13 mouse cellular contexts compared by ENCODE assay signal in the genomic region with DNA sequence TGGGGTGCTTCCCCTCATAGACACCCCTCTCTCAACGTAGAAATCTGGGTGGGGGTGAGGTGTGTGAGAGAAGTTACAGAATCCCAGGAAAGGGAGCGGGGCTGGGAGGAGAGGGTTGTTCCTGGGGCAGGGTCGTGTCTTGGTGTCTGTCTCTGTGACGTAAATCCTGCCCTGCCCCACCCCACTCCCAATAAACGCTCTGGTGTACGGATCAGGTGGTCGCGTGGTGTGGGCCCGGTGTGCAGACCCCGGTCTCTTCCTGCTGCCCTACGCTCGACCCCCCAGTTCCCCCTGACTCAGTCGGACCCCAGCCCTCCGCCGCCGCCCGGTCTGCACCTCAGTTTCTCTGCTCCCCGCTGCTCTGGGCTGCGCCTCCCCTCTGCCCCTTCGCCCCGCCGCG. TPM values are rescaled to one million over a fixed set of nuclear protein-coding genes. Genes with fewer than 3 reads are reported as not detected.
DNase-seq lines count a peak whose midpoint lies in the region; ATAC-seq lines count a peak whose summit lies in the region.
"Had no signal": no experiment of that assay in that cellular context is flagged by ENCODE, and none has a peak within 500 bp of the region (broad histone marks: within the 10 kb centered on the region; RNA-seq: fewer than 3 reads in every experiment).

No protein-coding gene starts in this region.

- WGBS in heart, embryonic 16.5 days: 3% methylated on average over 23 of the region's 23 CpGs
- WGBS in embryonic facial prominence, embryonic 10.5 days: 2% methylated on average over 23 of the region's 23 CpGs
- under 1% methylated on average over 23 of the region's 23 CpGs for WGBS in forebrain, embryonic 16.5 days
- WGBS in midbrain, embryonic 12.5 days: 2% methylated on average over 23 of the region's 23 CpGs

- H3K9ac ChIP-seq in heart, embryonic 16.5 days (ENCODE audit: low read length): no peak overlapping the region; the same call in 1 of the 2 replicates
- no peak overlapping the region for H3K9ac ChIP-seq in forebrain, embryonic 16.5 days (replicated peaks; ENCODE audit: low read depth, low read length)
- H3K9ac ChIP-seq in midbrain, embryonic 12.5 days (replicated peaks): no peak overlapping the region

- H3K27ac ChIP-seq in heart, embryonic 16.5 days (ENCODE audit: low read length): no peak overlapping the region
- no peak overlapping the region for H3K27ac ChIP-seq in embryonic facial prominence, embryonic 10.5 days (replicated peaks)
- H3K27ac ChIP-seq in forebrain, embryonic 16.5 days (ENCODE audit: low read length): no peak overlapping the region
- H3K27ac ChIP-seq in midbrain, embryonic 12.5 days (replicated peaks): no peak overlapping the region

- intact Hi-C loops in left cerebral cortex, postnatal 4 days (cut with DNase I): no loop called here

- H3K36me3 ChIP-seq in heart, embryonic 16.5 days (ENCODE audit: control insufficient read depth, insufficient read depth): no peaks in the 10 kb centered on the region
- no peaks in the 10 kb centered on the region for H3K36me3 ChIP-seq in embryonic facial prominence, embryonic 10.5 days (replicated peaks)
- H3K36me3 ChIP-seq in forebrain, embryonic 16.5 days (ENCODE audit: control insufficient read depth, insufficient read depth): 0 out of 2 replicates have a peak, but pooled peaks cover 2% of the 10 kb centered on the region
- no peaks in the 10 kb centered on the region for H3K36me3 ChIP-seq in midbrain, embryonic 12.5 days

- peaks cover 6% of the 10 kb centered on the region for H3K4me1 ChIP-seq in heart, embryonic 16.5 days (ENCODE audit: control insufficient read depth, insufficient read depth, low read length)
- H3K4me1 ChIP-seq in embryonic facial prominence, embryonic 10.5 days: peaks cover 25% of the 10 kb centered on the region
- peaks cover 9% of the 10 kb centered on the region for H3K4me1 ChIP-seq in forebrain, embryonic 16.5 days (replicated peaks; ENCODE audit: control insufficient read depth, insufficient read depth, low read length)
- peaks cover 16% of the 10 kb centered on the region for H3K4me1 ChIP-seq in midbrain, embryonic 12.5 days

- peaks cover 78% of the 10 kb centered on the region for H3K27me3 ChIP-seq in heart, embryonic 16.5 days (ENCODE audit: control insufficient read depth, insufficient read depth, low read length)
- H3K27me3 ChIP-seq in embryonic facial prominence, embryonic 10.5 days (replicated peaks; ENCODE audit: low read depth, poor library complexity, severe bottlenecking): peaks cover 99% of the 10 kb centered on the region
- peaks cover 71% of the 10 kb centered on the region for H3K27me3 ChIP-seq in forebrain, embryonic 16.5 days (replicated peaks; ENCODE audit: control insufficient read depth, insufficient read depth, low read length)
- peaks cover 96% of the 10 kb centered on the region for H3K27me3 ChIP-seq in midbrain, embryonic 12.5 days

- H3K4me2 ChIP-seq in heart, embryonic 16.5 days (ENCODE audit: low read depth, low read length): peak overlapping the region; percentile 47
- peak overlapping the region; percentile 39 for H3K4me2 ChIP-seq in forebrain, embryonic 16.5 days (ENCODE audit: low read length)
- peak overlapping the region; percentile 29 for H3K4me2 ChIP-seq in midbrain, embryonic 12.5 days (replicated peaks)

- H3K4me3 ChIP-seq in heart, embryonic 16.5 days (ENCODE audit: low read length): peak overlapping the region; percentile 27; the same call in 1 of the 2 replicates
- peak overlapping the region; percentile 37 for H3K4me3 ChIP-seq in embryonic facial prominence, embryonic 10.5 days
- H3K4me3 ChIP-seq in forebrain, embryonic 16.5 days (replicated peaks; ENCODE audit: low read length): no peak overlapping the region
- H3K4me3 ChIP-seq in midbrain, embryonic 12.5 days: peak overlapping the region; percentile 26

- DNase-seq in heart, adult 9 months (ENCODE audit: low spot score in 2 of 2): no peak
- no peak for DNase-seq in embryonic facial prominence, embryonic 10.5 days (ENCODE audit: low spot score)
- no peak for DNase-seq in left cerebral cortex, postnatal 4 days
- DNase-seq in left cerebral cortex, adult 8-10 months (ENCODE audit: low spot score in 2 of 2): no peak
- no peak for DNase-seq in embryo, embryonic 9.5 days (ENCODE audit: extremely low spot score)
- DNase-seq: gastrocnemius, postnatal 25 days had no signal

- no peak for ATAC-seq in heart, embryonic 16.5 days (replicated peaks; ENCODE audit: extremely low read depth, insufficient read depth, low FRiP score)
- 0 out of 2 replicates have a peak, but pooled peaks have one; percentile 10 for ATAC-seq in forebrain, embryonic 16.5 days
- no peak for ATAC-seq in midbrain, embryonic 12.5 days (ENCODE audit: low FRiP score, low read depth)

- H3K9me3 ChIP-seq in heart, embryonic 16.5 days (replicated peaks; ENCODE audit: control insufficient read depth, low read length): peaks cover 12% of the 10 kb centered on the region
- peaks cover 14% of the 10 kb centered on the region for H3K9me3 ChIP-seq in embryonic facial prominence, embryonic 10.5 days
- no peaks in the 10 kb centered on the region for H3K9me3 ChIP-seq in forebrain, embryonic 16.5 days (ENCODE audit: control insufficient read depth, low read length)
- H3K9me3 ChIP-seq in midbrain, embryonic 12.5 days: no peaks in the 10 kb centered on the region

RNA-seq across cellular contexts. Expression of gene Gfy, which starts 3.4 kb away (rescaled TPM):
- polyA plus RNA-seq in heart, embryonic 16.5 days (2015; fragmentation: Nextera tagmentation; extraction: Ambion mirVana): not detected in 2 replicates
- polyA plus RNA-seq in embryonic facial prominence, embryonic 10.5 days (2016; fragmentation: Nextera tagmentation; extraction: Ambion mirVana): 0.10 and 0.29 TPM in 2 replicates
- 0.51 TPM in 1 of 2 replicates, not detected in the other for polyA plus RNA-seq in forebrain, embryonic 16.5 days (2015; fragmentation: Nextera tagmentation; extraction: Ambion mirVana)
- not detected in 2 replicates for polyA plus RNA-seq in midbrain, embryonic 12.5 days (2016; fragmentation: Nextera tagmentation; extraction: Ambion mirVana)
- total RNA-seq in left cerebral cortex, postnatal 4 days (2021): under 1 TPM in 1 of 2 experiments, not detected in 1; 0.38 TPM
- under 1 TPM in 1 of 4 experiments, not detected in 3; 0.34 TPM for total RNA-seq in left cerebral cortex, adult 8-10 months (2022)
- total RNA-seq: adrenal gland, adult 18-20 months; common myeloid progenitor, adult 5-6 weeks; gastrocnemius, postnatal 25 days had no signal
- polyA plus RNA-seq: thymus, postnatal 0 days had no signal

RNA-seq across cellular contexts. Expression of gene Pth2, which starts 4.9 kb away (rescaled TPM):
- 0.42 TPM in 1 of 2 replicates, not detected in the other for polyA plus RNA-seq in heart, embryonic 16.5 days (2015; fragmentation: Nextera tagmentation; extraction: Ambion mirVana)
- not detected in 2 replicates for polyA plus RNA-seq in embryonic facial prominence, embryonic 10.5 days (2016; fragmentation: Nextera tagmentation; extraction: Ambion mirVana)
- polyA plus RNA-seq in forebrain, embryonic 16.5 days (2015; fragmentation: Nextera tagmentation; extraction: Ambion mirVana): 0.63 TPM in 1 of 2 replicates, not detected in the other
- 1.3 and 2.4 TPM in 2 replicates for polyA plus RNA-seq in midbrain, embryonic 12.5 days (2016; fragmentation: Nextera tagmentation; extraction: Ambion mirVana)
- total RNA-seq in left cerebral cortex, postnatal 4 days (2021): not detected
- total RNA-seq in left cerebral cortex, adult 8-10 months (2022): under 1 TPM in 1 of 4 experiments, not detected in 3; 0.80 TPM
- total RNA-seq: adrenal gland, adult 18-20 months; common myeloid progenitor, adult 5-6 weeks; gastrocnemius, postnatal 25 days; left cerebral cortex, postnatal 10 days had no signal
- polyA plus RNA-seq: thymus, postnatal 0 days had no signal

RNA-seq across cellular contexts. Expression of gene Slc17a7, which starts 12.2 kb away (rescaled TPM):
- polyA plus RNA-seq in heart, embryonic 16.5 days (2015; fragmentation: Nextera tagmentation; extraction: Ambion mirVana): 3.6 and 4.7 TPM in 2 replicates
- 0.74 and 1.2 TPM in 2 replicates for polyA plus RNA-seq in embryonic facial prominence, embryonic 10.5 days (2016; fragmentation: Nextera tagmentation; extraction: Ambion mirVana)
- polyA plus RNA-seq in forebrain, embryonic 16.5 days (2015; fragmentation: Nextera tagmentation; extraction: Ambion mirVana): 20.1 and 22.8 TPM in 2 replicates
- 0.61 and 1.0 TPM in 2 replicates for polyA plus RNA-seq in midbrain, embryonic 12.5 days (2016; fragmentation: Nextera tagmentation; extraction: Ambion mirVana)
- total RNA-seq in left cerebral cortex, postnatal 4 days (2021): 100 to 1,000 TPM; 267 to 292 TPM
- total RNA-seq in left cerebral cortex, adult 8-10 months (2022): 1,000 to 10,000 TPM; 1,001 to 1,087 (median 1,026) TPM
- total RNA-seq: common myeloid progenitor, adult 5-6 weeks had no signal
- polyA plus RNA-seq: thymus, postnatal 0 days had no signal

RNA-seq across cellular contexts. Expression of gene Aldh16a1, which starts 21.5 kb away (rescaled TPM):
- polyA plus RNA-seq in heart, embryonic 16.5 days (2015; fragmentation: Nextera tagmentation; extraction: Ambion mirVana): 33.9 and 38.2 TPM in 2 replicates
- 65.3 and 71.7 TPM in 2 replicates for polyA plus RNA-seq in embryonic facial prominence, embryonic 10.5 days (2016; fragmentation: Nextera tagmentation; extraction: Ambion mirVana)
- 19.3 and 20.9 TPM in 2 replicates for polyA plus RNA-seq in forebrain, embryonic 16.5 days (2015; fragmentation: Nextera tagmentation; extraction: Ambion mirVana)
- polyA plus RNA-seq in midbrain, embryonic 12.5 days (2016; fragmentation: Nextera tagmentation; extraction: Ambion mirVana): 38.0 and 39.4 TPM in 2 replicates
- total RNA-seq in left cerebral cortex, postnatal 4 days (2021): 10 to 100 TPM; 16.7 to 16.9 TPM
- 10 to 100 TPM; 17.9 to 20.9 (median 19.8) TPM for total RNA-seq in left cerebral cortex, adult 8-10 months (2022)

RNA-seq across cellular contexts. Expression of gene Pih1d1, which starts 21.8 kb away (rescaled TPM):
- 76.8 and 82.5 TPM in 2 replicates for polyA plus RNA-seq in heart, embryonic 16.5 days (2015; fragmentation: Nextera tagmentation; extraction: Ambion mirVana)
- polyA plus RNA-seq in embryonic facial prominence, embryonic 10.5 days (2016; fragmentation: Nextera tagmentation; extraction: Ambion mirVana): 99.6 and 103 TPM in 2 replicates
- polyA plus RNA-seq in forebrain, embryonic 16.5 days (2015; fragmentation: Nextera tagmentation; extraction: Ambion mirVana): 84.2 and 90.2 TPM in 2 replicates
- 92.3 and 103 TPM in 2 replicates for polyA plus RNA-seq in midbrain, embryonic 12.5 days (2016; fragmentation: Nextera tagmentation; extraction: Ambion mirVana)
- total RNA-seq in left cerebral cortex, postnatal 4 days (2021): 100 to 1,000 TPM; 100 to 101 TPM
- total RNA-seq in left cerebral cortex, adult 8-10 months (2022): 10 to 100 TPM; 41.4 to 49.3 (median 45.2) TPM
